Mouse (Mus musculus) A20 (cell line): Measurements from ENCODE around the gene Pcid2.
A peak's percentile ranks its signal among the peaks of the same experiment; 100 is the strongest.

Experiments used
- DNase-seq: peaks from one replicate; pipeline ENCODE4 v3.0.0-alpha.2; 2011; ENCODE audit warnings: low read depth, low spot score

Pcid2 gene

GRCm38 (mm10) chr8:13105087-13105881 is at the start of gene Pcid2, which contains the start of gene Cul4a:
Pcid2 (minus strand) TSS chr8:13105459.
Cul4a (plus strand) TSS chr8:13105621.
- DNase-seq = peak; percentile 99

- no peak for DNase-seq
These were observed 48.8 kb upstream of the Pcid2 start for GRCm38 (mm10) chr8:13154099-13154498.

- DNase-seq = no peak
These were observed 45.7 kb upstream of the Pcid2 start for GRCm38 (mm10) chr8:13150929-13151328.

- no peak for DNase-seq
These were observed 44.6 kb upstream of the Pcid2 start for GRCm38 (mm10) chr8:13149866-13150265.

- DNase-seq = no peak
These were observed 44.0 kb upstream of the Pcid2 start for GRCm38 (mm10) chr8:13149287-13149686.

- DNase-seq = no peak
These were observed 43.2 kb upstream of the Pcid2 start for GRCm38 (mm10) chr8:13148476-13148875.

GRCm38 (mm10) chr8:13141681-13142080 is 36.4 kb upstream of the Pcid2 start:
- DNase-seq = no peak

- no peak for DNase-seq
These were observed 34.5 kb upstream of the Pcid2 start for GRCm38 (mm10) chr8:13139641-13140182.

- DNase-seq = peak; percentile 68
These were observed 27.0 kb upstream of the Pcid2 start for GRCm38 (mm10) chr8:13132220-13132619.

GRCm38 (mm10) chr8:13124897-13125296 is 19.6 kb upstream of the Pcid2 start:
- DNase-seq = no peak

- DNase-seq = no peak
These were observed 17.7 kb upstream of the Pcid2 start for GRCm38 (mm10) chr8:13122887-13123421.

GRCm38 (mm10) chr8:13120882-13121665 is 15.8 kb upstream of the Pcid2 start:
- DNase-seq = no peak

GRCm38 (mm10) chr8:13118516-13118915 is 13.3 kb upstream of the Pcid2 start:
- no peak for DNase-seq

- DNase-seq = no peak
These were observed 11.8 kb upstream of the Pcid2 start for GRCm38 (mm10) chr8:13117096-13117495.

- peak; percentile 55 for DNase-seq
These were observed 8.0 kb upstream of the Pcid2 start for GRCm38 (mm10) chr8:13113232-13113631.

- DNase-seq = no peak
These were observed 6.7 kb upstream of the Pcid2 start for GRCm38 (mm10) chr8:13111917-13112316.

- no peak for DNase-seq
These were observed 4.2 kb upstream of the Pcid2 start for GRCm38 (mm10) chr8:13109416-13109960.

- no peak for DNase-seq
These were observed 3.7 kb upstream of the Pcid2 start for GRCm38 (mm10) chr8:13108967-13109366.

GRCm38 (mm10) chr8:13107990-13108638 is 2.9 kb upstream of the Pcid2 start:
- DNase-seq = no peak

GRCm38 (mm10) chr8:13105908-13106551 is 771 bp upstream of the Pcid2 start:
- DNase-seq = peak; percentile 77

- peak; percentile 94 for DNase-seq
These were observed 570 bp downstream of the Pcid2 start for GRCm38 (mm10) chr8:13104691-13105086.
